Mouse (Mus musculus) layer of hippocampus, postnatal 14 days (tissue): ENCODE results near the gene Rasa3. TPM values are rescaled to one million over a fixed set of nuclear protein-coding genes. Genes with fewer than 3 reads are reported as not detected.
A peak's percentile ranks its signal among the peaks of the same experiment; 100 is the strongest.

Experiments
- DNase-seq, 2 experiments: peaks; one replicate each; pipeline ENCODE4 v3.0.0; 2021 to 2022; ENCODE audit warnings: low spot score in 2 of 2, mixed read lengths in 1 of 2
- long read RNA-seq, 2 experiments: library from polyadenylated mRNA; stranded (forward); transcript quantifications; one replicate each; pipeline ENCODE4 v2.0.0; 2021
- total RNA-seq, 2 experiments: library from RNA; stranded (reverse); gene quantifications; 2 replicates each; pipeline ENCODE4 v1.2.3; 2021

The Rasa3 gene
- total RNA-seq = 10 to 100 TPM; 65.5 to 65.6 TPM
- long read RNA-seq, experiment 1, full-length matches to known transcripts = 34 of 42 reads
- long read RNA-seq, experiment 1, partial matches to known transcripts = 5 of 42 reads
- long read RNA-seq, experiment 1, other reads (novel, unspliced or antisense) = 3 of 42 reads
- long read RNA-seq, experiment 2, full-length matches to known transcripts = 23 of 45 reads
- long read RNA-seq, experiment 2, partial matches to known transcripts = 10 of 45 reads
- long read RNA-seq, experiment 2, other reads (novel, unspliced or antisense) = 12 of 45 reads

- peak; percentile 93 to 97 for DNase-seq
Measured at GRCm38 (mm10) chr8:13677413-13677883, at the start of gene Rasa3. Gene Rasa3 (minus strand): TSS chr8:13677603.

GRCm38 (mm10) chr8:13725722-13726121 is 48.3 kb upstream of the Rasa3 start:
- peak in 1 of 2 experiments; percentile 34 for DNase-seq

GRCm38 (mm10) chr8:13718980-13719379 is 41.6 kb upstream of the Rasa3 start:
- DNase-seq = no peak

GRCm38 (mm10) chr8:13708514-13708913 is 31.1 kb upstream of the Rasa3 start:
- DNase-seq = no peak

- no peak for DNase-seq
Measured at GRCm38 (mm10) chr8:13706918-13707317, 29.5 kb upstream of the Rasa3 start.

- DNase-seq = peak; percentile 60 to 70
Measured at GRCm38 (mm10) chr8:13705668-13706067, 28.3 kb upstream of the Rasa3 start, which contains the start of gene Cfap97d2. Gene Cfap97d2 (plus strand): TSS chr8:13705889.

- no peak for DNase-seq
Measured at GRCm38 (mm10) chr8:13704301-13704700, 26.9 kb upstream of the Rasa3 start.

GRCm38 (mm10) chr8:13703756-13704155 is 26.4 kb upstream of the Rasa3 start:
- DNase-seq = no peak

GRCm38 (mm10) chr8:13702755-13703154 is 25.4 kb upstream of the Rasa3 start:
- no peak for DNase-seq

GRCm38 (mm10) chr8:13699323-13699949 is 22.0 kb upstream of the Rasa3 start:
- DNase-seq = no peak

- no peak for DNase-seq
Measured at GRCm38 (mm10) chr8:13698281-13698680, 20.9 kb upstream of the Rasa3 start.

- no peak for DNase-seq
Measured at GRCm38 (mm10) chr8:13697681-13698080, 20.3 kb upstream of the Rasa3 start.

- DNase-seq = no peak
Measured at GRCm38 (mm10) chr8:13697196-13697595, 19.8 kb upstream of the Rasa3 start.

- DNase-seq = no peak
Measured at GRCm38 (mm10) chr8:13696157-13696556, 18.8 kb upstream of the Rasa3 start.

- DNase-seq = no peak
Measured at GRCm38 (mm10) chr8:13695203-13695867, 17.9 kb upstream of the Rasa3 start.

GRCm38 (mm10) chr8:13694735-13695134 is 17.3 kb upstream of the Rasa3 start:
- no peak for DNase-seq

GRCm38 (mm10) chr8:13692302-13693066 is 15.1 kb upstream of the Rasa3 start:
- DNase-seq = no peak

GRCm38 (mm10) chr8:13689331-13689730 is 11.9 kb upstream of the Rasa3 start:
- DNase-seq = no peak

- no peak for DNase-seq
Measured at GRCm38 (mm10) chr8:13688461-13688860, 11.1 kb upstream of the Rasa3 start.

- no peak for DNase-seq
Measured at GRCm38 (mm10) chr8:13687941-13688340, 10.5 kb upstream of the Rasa3 start.

- no peak for DNase-seq
Measured at GRCm38 (mm10) chr8:13687101-13687717, 9.8 kb upstream of the Rasa3 start.
